Mouse (Mus musculus) embryonic fibroblast, embryonic 13.5 days (primary cell): ENCODE measurements around the gene Cdk6.

Experiments
- CTCF ChIP-seq: IDR thresholded peaks from 2 replicates; pipeline ENCODE4 v1.5.1; 2011; ENCODE audit warnings: mild to moderate bottlenecking, control low read depth, low read length, moderate library complexity, borderline replicate concordance; ENCODE audit not compliant: insufficient read depth
- POLR2A ChIP-seq: IDR thresholded peaks from 2 replicates; pipeline ENCODE4 v1.6.1; 2011; ENCODE audit warnings: low read depth, mild to moderate bottlenecking, control low read depth, low read length, moderate library complexity

GRCm38 (mm10) chr5:3395020-3395419 is 53.7 kb downstream of the Cdk6 start:
- TF ChIP-seq CTCF (no peak), POLR2A (no peak)
